Mouse (Mus musculus) testis, adult 2 months (tissue): ENCODE data around the gene Tmem26.

Experiments
- CTCF ChIP-seq: fragments of 200-500 bp; IDR thresholded peaks from 2 replicates; pipeline ENCODE4 v1.5.1; 2012; ENCODE audit warnings: low read depth, mild to moderate bottlenecking, inconsistent platforms, low read length, moderate library complexity; ENCODE audit not compliant: control insufficient read depth, insufficient read depth, insufficient replicate concordance
- POLR2A ChIP-seq: fragments of 200-500 bp; IDR thresholded peaks from 2 replicates; pipeline ENCODE4 v1.6.1; 2012; ENCODE audit warnings: low read depth, mild to moderate bottlenecking, inconsistent platforms, low read length, moderate library complexity; ENCODE audit not compliant: control insufficient read depth

- no peak for TF ChIP-seq CTCF
- TF ChIP-seq POLR2A, result no peak
These were observed 895 bp downstream of the Tmem26 start for GRCm38 (mm10) chr10:68724361-68724720.
